Mouse (Mus musculus) forebrain, embryonic 11.5 days (tissue): ENCODE data around the gene Eno2. TPM values are rescaled to one million over a fixed set of nuclear protein-coding genes. Genes with fewer than 3 reads are reported as not detected.
A peak's percentile ranks its signal among the peaks of the same experiment; 100 is the strongest.

Experiments used
- ATAC-seq: fragments of 200-750 bp; cut with Nextera tagmentation; replicated peaks from 2 replicates; pipeline ENCODE4 v1.8.0; 2017; ENCODE audit warnings: moderate TSS enrichment; ENCODE audit not compliant: low FRiP score
- DNase-seq: peaks from one replicate; pipeline ENCODE4 v3.0.0-alpha.2; 2017; ENCODE audit warnings: low spot score
- H3K27ac ChIP-seq: fragments of 300-500 bp; sonication (generic); 2 replicates; pipeline ENCODE4 v1.5.1; 2014; ENCODE audit warnings: low read depth, low read length
- H3K27me3 ChIP-seq: fragments of 300-500 bp; sonication (generic); 2 replicates; pipeline ENCODE4 v1.6.1; 2014; ENCODE audit warnings: mild to moderate bottlenecking, low read length, mixed read lengths; ENCODE audit not compliant: control insufficient read depth, insufficient read depth
- H3K36me3 ChIP-seq: fragments of 300-500 bp; sonication (generic); 2 replicates; pipeline ENCODE4 v1.6.1; 2014; ENCODE audit warnings: mild to moderate bottlenecking, low read length, moderate library complexity, mixed read lengths; ENCODE audit not compliant: control insufficient read depth, insufficient read depth
- H3K4me1 ChIP-seq: fragments of 300-500 bp; sonication (generic); replicated peaks from 2 replicates; pipeline ENCODE4 v1.6.1; 2014; ENCODE audit warnings: low read length, mixed read lengths; ENCODE audit not compliant: control insufficient read depth, insufficient read depth
- H3K4me2 ChIP-seq: fragments of 300-500 bp; sonication (generic); 2 replicates; pipeline ENCODE4 v1.6.1; 2014; ENCODE audit warnings: low read depth, mild to moderate bottlenecking, low read length, moderate library complexity, mixed read lengths; ENCODE audit not compliant: severe bottlenecking
- H3K4me3 ChIP-seq: fragments of 300-500 bp; sonication (generic); 2 replicates; pipeline ENCODE4 v1.5.1; 2014; ENCODE audit warnings: low read depth, low read length
- H3K9ac ChIP-seq: fragments of 300-500 bp; sonication (generic); 2 replicates; pipeline ENCODE4 v1.6.1; 2014; ENCODE audit warnings: low read length
- H3K9me3 ChIP-seq: fragments of 300-500 bp; sonication (generic); 2 replicates; pipeline ENCODE4 v1.6.1; 2016; ENCODE audit warnings: low read length, mixed read lengths; ENCODE audit not compliant: control insufficient read depth
- WGBS: fragments of 180-500 bp; shearing (Covaris S2); extraction: QIAGEN DNeasy Blood & Tissue Kit; methylation state at CpG from one replicate; pipeline ENCODE4 v1.1.7; 2014; 5-methylcytosine and 5-hydroxymethylcytosine counted together
- polyA plus RNA-seq: library from polyadenylated mRNA; unstranded; fragments of >200 nt; fragmentation: Nextera tagmentation; extraction: Ambion mirVana; gene quantifications from 2 replicates; pipeline ENCODE4 v1.2.1, GENCODE M21; 2014

The Eno2 gene
- polyA plus RNA-seq, 1 experiment from 2014 or later = 5.8 TPM

- Histone ChIP-seq H3K27ac (no peak overlapping the region), H3K9ac (no peak overlapping the region), H3K4me2 (no peak overlapping the region), H3K27me3 (no peaks in the 10 kb centered on the region), H3K4me1 (peaks cover 7% of the 10 kb centered on the region; the same call in 1 of the 2 replicates), H3K9me3 (no peaks in the 10 kb centered on the region), H3K36me3 (no peaks in the 10 kb centered on the region), H3K4me3 (no peak overlapping the region)
- 85% methylated on average over 7 of the region's 7 CpGs for WGBS
- ATAC-seq = no peak
- DNase-seq = no peak
Measured at GRCm38 (mm10) chr6:124780917-124781316, 11.4 kb upstream of the Eno2 start.

- H3K9ac ChIP-seq = peak overlapping the region; percentile 21
- peak; percentile 70 for DNase-seq
- H3K4me2 ChIP-seq = peak overlapping the region; percentile 52
- peak overlapping the region; percentile 32 for H3K4me3 ChIP-seq
- 0 out of 2 replicates have a peak, but pooled peaks have one; percentile 1 for ATAC-seq
- WGBS = 2% methylated on average over 10 of the region's 10 CpGs
- no peaks in the 10 kb centered on the region for H3K36me3 ChIP-seq
- H3K4me1 ChIP-seq = peaks cover 7% of the 10 kb centered on the region; the same call in 1 of the 2 replicates
- H3K27ac ChIP-seq = no peak overlapping the region
- H3K9me3 ChIP-seq = no peaks in the 10 kb centered on the region
- no peaks in the 10 kb centered on the region for H3K27me3 ChIP-seq
Measured at GRCm38 (mm10) chr6:124779984-124780416, 10.5 kb upstream of the Eno2 start.

DNA sequence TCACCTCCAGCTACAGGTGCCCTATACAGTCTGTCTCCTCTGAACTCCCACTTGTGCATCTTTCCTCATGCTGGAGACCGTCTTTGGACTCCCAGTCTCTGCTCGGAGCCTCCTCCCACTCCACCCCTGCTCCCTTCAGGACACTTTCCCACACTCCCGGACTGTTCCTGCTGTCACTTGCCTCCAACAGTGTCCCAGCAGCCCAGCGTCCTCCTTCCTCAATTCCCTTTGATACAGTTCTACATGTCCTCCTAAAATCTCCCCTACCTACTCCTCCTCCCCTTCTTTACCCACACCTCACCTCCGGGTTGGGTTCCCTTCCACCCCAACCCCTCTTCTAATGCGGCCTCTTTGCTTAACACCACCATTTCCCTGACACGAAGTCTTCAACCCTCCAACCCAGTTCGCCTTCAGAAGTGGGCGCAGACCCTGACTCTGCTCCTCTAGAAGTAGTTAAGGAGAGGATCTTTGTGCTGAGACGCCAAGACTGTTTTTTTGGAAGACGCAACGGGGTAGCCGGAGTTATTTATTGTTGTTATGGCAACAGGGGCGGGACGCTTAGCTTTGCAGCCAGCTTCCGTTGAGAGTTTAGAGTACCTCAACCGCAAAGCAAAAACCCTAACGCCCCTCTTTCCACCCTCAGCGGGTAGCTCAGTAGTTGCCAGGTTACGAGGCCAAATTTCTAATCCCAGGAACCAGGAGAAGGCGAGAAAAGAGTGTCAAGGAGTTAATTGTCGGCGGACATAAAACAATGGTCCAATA lies 9.9 kb upstream of the Eno2 start, which contains the start of gene Lrrc23:
Gene Lrrc23, minus strand, starts transcription at position 506 of the 762 bp plus-strand sequence.
- Histone ChIP-seq H3K4me1 (peaks cover 7% of the 10 kb centered on the region; the same call in 1 of the 2 replicates), H3K4me3 (peak within 1 kb of the TSS; percentile 32), H3K4me2 (peak within 1 kb of the TSS; percentile 52), H3K27ac (0 out of 2 replicates have a peak within 1 kb of the TSS, but pooled peaks have one; percentile 19), H3K9me3 (no peaks in the 10 kb centered on the region), H3K36me3 (no peaks in the 10 kb centered on the region), H3K9ac (peak within 1 kb of the TSS; percentile 21), H3K27me3 (no peaks in the 10 kb centered on the region)
- ATAC-seq (peak; percentile 77), DNase-seq (peak; percentile 75)
- WGBS = 2% methylated on average over 23 of the region's 23 CpGs

DNA sequence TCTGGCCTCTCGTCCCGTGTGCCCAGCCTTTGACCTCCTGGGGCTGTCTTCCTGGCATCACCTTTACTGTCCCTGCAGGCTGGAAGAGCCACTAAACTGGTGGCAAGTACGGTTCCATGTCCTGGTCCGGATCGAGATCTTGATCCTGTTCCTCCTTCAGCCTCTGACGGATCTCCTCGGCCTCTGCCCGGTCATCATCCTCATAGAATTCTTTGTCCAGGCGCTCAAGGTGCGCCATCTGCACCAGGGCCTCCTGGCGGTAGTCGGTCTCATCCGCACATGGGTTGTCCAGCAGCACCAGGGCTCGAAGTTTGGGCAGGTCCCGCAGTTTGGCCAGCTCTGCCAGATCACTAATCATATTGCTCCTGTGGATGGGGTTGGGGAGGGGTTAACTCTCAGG lies 1.0 kb upstream of the Eno2 start:
- Histone ChIP-seq H3K4me3 (no peak overlapping the region), H3K4me2 (no peak overlapping the region), H3K9me3 (no peaks in the 10 kb centered on the region), H3K27ac (no peak overlapping the region), H3K4me1 (peaks cover 5% of the 10 kb centered on the region; the same call in 1 of the 2 replicates), H3K27me3 (peaks cover 4% of the 10 kb centered on the region; the same call in 1 of the 2 replicates), H3K36me3 (no peaks in the 10 kb centered on the region), H3K9ac (no peak overlapping the region)
- 89% methylated on average over 15 of the region's 15 CpGs for WGBS
- no peak for DNase-seq
- ATAC-seq = no peak

DNA sequence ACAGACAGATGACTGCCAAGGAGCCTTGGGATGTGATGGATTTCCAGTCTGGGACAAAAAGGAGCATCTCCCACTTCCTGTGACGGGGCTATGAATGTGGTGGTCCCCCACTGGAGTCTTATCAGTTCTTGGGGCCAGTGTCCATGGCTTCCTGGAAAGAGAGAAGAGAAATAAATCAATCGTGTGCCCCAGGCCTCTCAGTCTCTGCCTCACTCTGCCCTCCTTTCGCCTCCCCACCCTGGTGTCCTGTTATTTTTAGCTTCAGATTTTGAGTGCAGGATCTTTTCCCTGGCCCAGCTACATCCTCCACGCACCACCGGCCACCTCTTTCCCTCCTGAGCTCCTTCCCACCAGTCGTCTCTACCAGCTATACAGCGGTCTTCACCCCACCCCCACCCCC lies 540 bp upstream of the Eno2 start:
- Histone ChIP-seq H3K4me2 (peak overlapping the region; percentile 80), H3K4me3 (no peak overlapping the region), H3K4me1 (peaks cover 5% of the 10 kb centered on the region; the same call in 1 of the 2 replicates), H3K36me3 (no peaks in the 10 kb centered on the region), H3K9ac (0 out of 2 replicates have a peak overlapping the region, but pooled peaks have one; percentile 58), H3K27ac (no peak overlapping the region), H3K9me3 (no peaks in the 10 kb centered on the region), H3K27me3 (peaks cover 4% of the 10 kb centered on the region; the same call in 1 of the 2 replicates)
- no peak for ATAC-seq
- DNase-seq = no peak
- 74% methylated on average over 7 of the region's 7 CpGs for WGBS

- no peaks in the 10 kb centered on the region for H3K36me3 ChIP-seq
- WGBS = 5% methylated on average over 9 of the region's 9 CpGs
- H3K4me3 ChIP-seq = peak overlapping the region; percentile 39
- ATAC-seq = peak; percentile 6; the same call in 1 of the 2 replicates
- H3K4me1 ChIP-seq = peaks cover 5% of the 10 kb centered on the region; the same call in 1 of the 2 replicates
- DNase-seq = no peak
- no peak overlapping the region for H3K27ac ChIP-seq
- H3K27me3 ChIP-seq = peaks cover 4% of the 10 kb centered on the region; the same call in 1 of the 2 replicates
- peak overlapping the region; percentile 58 for H3K9ac ChIP-seq
- peak overlapping the region; percentile 80 for H3K4me2 ChIP-seq
- H3K9me3 ChIP-seq = no peaks in the 10 kb centered on the region
Measured at GRCm38 (mm10) chr6:124768704-124769044, 799 bp downstream of the Eno2 start.

DNA sequence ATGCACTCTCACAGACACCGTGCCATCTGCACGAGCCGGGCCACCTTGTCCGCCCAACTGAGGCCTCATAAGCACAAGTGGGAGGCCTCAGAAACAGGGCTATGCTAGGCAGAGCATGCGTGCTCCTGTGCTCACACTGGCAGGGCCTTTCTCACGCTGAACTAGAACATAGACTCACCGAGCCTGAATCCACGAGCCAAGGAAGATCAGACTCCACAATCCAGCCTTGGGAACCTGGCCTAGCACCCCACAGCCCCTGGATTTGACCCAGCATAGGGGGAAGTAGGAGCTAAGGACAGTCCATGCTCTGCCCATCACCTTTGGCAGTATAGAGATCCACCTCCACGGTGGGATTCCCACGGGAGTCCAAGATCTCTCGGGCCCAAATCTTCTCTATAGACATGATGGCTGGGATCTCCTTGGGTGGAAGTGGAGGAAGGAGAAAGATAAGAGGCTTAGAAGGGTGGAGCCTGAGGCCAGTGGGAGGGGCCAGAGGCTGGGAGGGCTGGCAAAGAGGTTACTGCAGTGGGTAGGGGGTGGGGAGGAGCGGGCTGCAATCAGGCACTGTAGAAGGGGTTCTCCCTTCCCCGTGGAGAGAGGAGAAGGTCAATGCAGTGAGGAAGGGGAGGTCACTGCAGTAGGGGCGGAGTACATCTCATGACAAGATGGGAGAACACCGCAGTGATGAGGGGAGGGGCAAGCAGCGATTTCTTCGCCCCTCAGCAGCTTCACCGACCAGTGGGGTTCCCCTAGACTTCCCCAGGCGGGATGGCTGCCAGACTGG lies 1.4 kb downstream of the Eno2 start:
- Histone ChIP-seq H3K27me3 (peaks cover 4% of the 10 kb centered on the region; the same call in 1 of the 2 replicates), H3K4me1 (peaks cover 5% of the 10 kb centered on the region; the same call in 1 of the 2 replicates), H3K27ac (no peak overlapping the region), H3K9ac (no peak overlapping the region), H3K4me2 (peak overlapping the region; percentile 80), H3K4me3 (no peak overlapping the region), H3K36me3 (no peaks in the 10 kb centered on the region), H3K9me3 (no peaks in the 10 kb centered on the region)
- WGBS = 21% methylated on average over 19 of the region's 19 CpGs
- ATAC-seq = peak; percentile 38
- peak; percentile 58 for DNase-seq

DNA sequence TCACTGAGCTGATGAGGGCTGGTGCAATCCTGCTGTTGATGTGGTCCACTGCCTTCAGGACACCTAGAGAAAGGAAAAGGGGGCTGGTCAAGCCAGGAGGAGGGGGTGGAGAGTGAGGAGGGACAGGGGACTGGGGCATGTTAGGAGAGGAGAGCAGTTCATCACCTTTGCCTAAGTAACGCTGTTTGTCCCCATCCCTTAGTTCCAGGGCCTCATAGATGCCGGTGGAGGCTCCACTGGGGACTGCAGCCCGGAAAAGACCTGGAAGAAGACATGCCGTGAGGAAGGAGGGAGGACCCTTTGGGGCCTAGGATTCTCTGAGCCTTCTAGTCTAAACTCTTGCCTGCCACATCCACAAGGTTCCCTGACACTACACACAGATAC lies 1.9 kb downstream of the Eno2 start:
- no peak overlapping the region for H3K27ac ChIP-seq
- ATAC-seq = no peak
- H3K4me2 ChIP-seq = no peak overlapping the region
- no peak overlapping the region for H3K9ac ChIP-seq
- H3K27me3 ChIP-seq = peaks cover 4% of the 10 kb centered on the region; the same call in 1 of the 2 replicates
- no peak overlapping the region for H3K4me3 ChIP-seq
- WGBS = 28% methylated on average over 4 of the region's 4 CpGs
- H3K4me1 ChIP-seq = peaks cover 5% of the 10 kb centered on the region; the same call in 1 of the 2 replicates
- DNase-seq = no peak
- H3K36me3 ChIP-seq = no peaks in the 10 kb centered on the region
- no peaks in the 10 kb centered on the region for H3K9me3 ChIP-seq
